Mouse (Mus musculus): ENCODE data around the gene Lrrc52. TPM values are rescaled to one million over a fixed set of nuclear protein-coding genes. Genes with fewer than 3 reads are reported as not detected.

Gene Lrrc52
- polyA plus RNA-seq, 1 experiment from 2014 or later, result not detected

- no peaks in the 10 kb centered on the region for H3K36me3 ChIP-seq (ENCODE audit: control insufficient read depth, insufficient read depth, low read length)
- no peak overlapping the region for H3K27ac ChIP-seq (ENCODE audit: low read depth, low read length)
- no peak for ATAC-seq (ENCODE audit: low read depth)
- H3K9ac ChIP-seq (replicated peaks; ENCODE audit: low read depth, low read length), result no peak overlapping the region
- H3K4me3 ChIP-seq (ENCODE audit: low read depth, low read length), result no peak overlapping the region
- H3K4me2 ChIP-seq (ENCODE audit: low read depth, low read length), result no peak overlapping the region
- H3K27me3 ChIP-seq (ENCODE audit: control insufficient read depth, insufficient read depth, low read length), result no peaks in the 10 kb centered on the region
- 91% methylated on average over 3 of the region's 3 CpGs for WGBS
- H3K4me1 ChIP-seq (ENCODE audit: control insufficient read depth, insufficient read depth, low read length), result no peaks in the 10 kb centered on the region
- no peaks in the 10 kb centered on the region for H3K9me3 ChIP-seq (ENCODE audit: control insufficient read depth, low read length)
Measured at GRCm38 (mm10) chr1:167486959-167487680, 20.5 kb upstream of the Lrrc52 start.

- no peaks in the 10 kb centered on the region for H3K4me1 ChIP-seq (ENCODE audit: control insufficient read depth, insufficient read depth, low read length)
- H3K36me3 ChIP-seq (ENCODE audit: control insufficient read depth, insufficient read depth, low read length), result no peaks in the 10 kb centered on the region
- no peak overlapping the region for H3K9ac ChIP-seq (replicated peaks; ENCODE audit: low read depth, low read length)
- H3K27ac ChIP-seq (ENCODE audit: low read depth, low read length), result no peak overlapping the region
- WGBS, result 87% methylated on average over 4 of the region's 4 CpGs
- no peak overlapping the region for H3K4me3 ChIP-seq (ENCODE audit: low read depth, low read length)
- ATAC-seq (ENCODE audit: low read depth), result no peak
- H3K9me3 ChIP-seq (ENCODE audit: control insufficient read depth, low read length), result no peaks in the 10 kb centered on the region
- no peak overlapping the region for H3K4me2 ChIP-seq (ENCODE audit: low read depth, low read length)
- H3K27me3 ChIP-seq (ENCODE audit: control insufficient read depth, insufficient read depth, low read length), result no peaks in the 10 kb centered on the region
Measured at GRCm38 (mm10) chr1:167482863-167483262, 16.3 kb upstream of the Lrrc52 start.

GRCm38 (mm10) chr1:167473585-167473984, 7.0 kb upstream of the Lrrc52 start:
- no peaks in the 10 kb centered on the region for H3K4me1 ChIP-seq (ENCODE audit: control insufficient read depth, insufficient read depth, low read length)
- no peak overlapping the region for H3K27ac ChIP-seq (ENCODE audit: low read depth, low read length)
- no peak overlapping the region for H3K4me2 ChIP-seq (ENCODE audit: low read depth, low read length)
- ATAC-seq (ENCODE audit: low read depth), result no peak
- no peaks in the 10 kb centered on the region for H3K36me3 ChIP-seq (ENCODE audit: control insufficient read depth, insufficient read depth, low read length)
- H3K27me3 ChIP-seq (ENCODE audit: control insufficient read depth, insufficient read depth, low read length), result no peaks in the 10 kb centered on the region
- H3K9ac ChIP-seq (replicated peaks; ENCODE audit: low read depth, low read length), result no peak overlapping the region
- H3K4me3 ChIP-seq (ENCODE audit: low read depth, low read length), result no peak overlapping the region
- 47% methylated on average over 4 of the region's 4 CpGs for WGBS
- no peaks in the 10 kb centered on the region for H3K9me3 ChIP-seq (ENCODE audit: control insufficient read depth, low read length)

GRCm38 (mm10) chr1:167467916-167468315, 1.3 kb upstream of the Lrrc52 start:
- WGBS, result 56% methylated on average over 5 of the region's 5 CpGs
- Histone ChIP-seq H3K4me1 (ENCODE audit: control insufficient read depth, insufficient read depth, low read length) (no peaks in the 10 kb centered on the region), H3K27ac (ENCODE audit: low read depth, low read length) (no peak overlapping the region), H3K36me3 (ENCODE audit: control insufficient read depth, insufficient read depth, low read length) (no peaks in the 10 kb centered on the region), H3K9me3 (ENCODE audit: control insufficient read depth, low read length) (no peaks in the 10 kb centered on the region), H3K4me3 (ENCODE audit: low read depth, low read length) (no peak overlapping the region), H3K9ac (replicated peaks; ENCODE audit: low read depth, low read length) (no peak overlapping the region), H3K4me2 (ENCODE audit: low read depth, low read length) (no peak overlapping the region), H3K27me3 (ENCODE audit: control insufficient read depth, insufficient read depth, low read length) (no peaks in the 10 kb centered on the region)
- ATAC-seq (ENCODE audit: low read depth), result no peak

GRCm38 (mm10) chr1:167457311-167457710, 9.3 kb downstream of the Lrrc52 start:
- H3K27me3 ChIP-seq (ENCODE audit: control insufficient read depth, insufficient read depth, low read length), result no peaks in the 10 kb centered on the region
- no peak overlapping the region for H3K4me2 ChIP-seq (ENCODE audit: low read depth, low read length)
- 84% methylated on average over 3 of the region's 3 CpGs for WGBS
- no peak overlapping the region for H3K27ac ChIP-seq (ENCODE audit: low read depth, low read length)
- no peak overlapping the region for H3K9ac ChIP-seq (replicated peaks; ENCODE audit: low read depth, low read length)
- no peaks in the 10 kb centered on the region for H3K4me1 ChIP-seq (ENCODE audit: control insufficient read depth, insufficient read depth, low read length)
- no peaks in the 10 kb centered on the region for H3K9me3 ChIP-seq (ENCODE audit: control insufficient read depth, low read length)
- H3K4me3 ChIP-seq (ENCODE audit: low read depth, low read length), result no peak overlapping the region
- no peaks in the 10 kb centered on the region for H3K36me3 ChIP-seq (ENCODE audit: control insufficient read depth, insufficient read depth, low read length)
- no peak for ATAC-seq (ENCODE audit: low read depth)

- no peak for ATAC-seq (ENCODE audit: low read depth)
- Histone ChIP-seq H3K36me3 (ENCODE audit: control insufficient read depth, insufficient read depth, low read length) (no peaks in the 10 kb centered on the region), H3K9ac (replicated peaks; ENCODE audit: low read depth, low read length) (no peak overlapping the region), H3K27ac (ENCODE audit: low read depth, low read length) (no peak overlapping the region), H3K4me2 (ENCODE audit: low read depth, low read length) (no peak overlapping the region), H3K4me3 (ENCODE audit: low read depth, low read length) (no peak overlapping the region), H3K4me1 (ENCODE audit: control insufficient read depth, insufficient read depth, low read length) (no peaks in the 10 kb centered on the region), H3K27me3 (ENCODE audit: control insufficient read depth, insufficient read depth, low read length) (no peaks in the 10 kb centered on the region), H3K9me3 (ENCODE audit: control insufficient read depth, low read length) (no peaks in the 10 kb centered on the region)
- WGBS, result 96% methylated on average over 3 of the region's 3 CpGs
Measured at GRCm38 (mm10) chr1:167453048-167453447, 13.5 kb downstream of the Lrrc52 start.

- no peak overlapping the region for H3K27ac ChIP-seq (ENCODE audit: low read depth, low read length)
- no peaks in the 10 kb centered on the region for H3K36me3 ChIP-seq (ENCODE audit: control insufficient read depth, insufficient read depth, low read length)
- H3K9ac ChIP-seq (replicated peaks; ENCODE audit: low read depth, low read length), result no peak overlapping the region
- ATAC-seq (ENCODE audit: low read depth), result no peak
- 80% methylated on average over 6 of the region's 6 CpGs for WGBS
- H3K4me1 ChIP-seq (ENCODE audit: control insufficient read depth, insufficient read depth, low read length), result no peaks in the 10 kb centered on the region
- no peak overlapping the region for H3K4me2 ChIP-seq (ENCODE audit: low read depth, low read length)
- no peak overlapping the region for H3K4me3 ChIP-seq (ENCODE audit: low read depth, low read length)
- H3K27me3 ChIP-seq (ENCODE audit: control insufficient read depth, insufficient read depth, low read length), result no peaks in the 10 kb centered on the region
- H3K9me3 ChIP-seq (ENCODE audit: control insufficient read depth, low read length), result no peaks in the 10 kb centered on the region
Measured at GRCm38 (mm10) chr1:167452456-167452855, 14.1 kb downstream of the Lrrc52 start.

- Histone ChIP-seq H3K27me3 (ENCODE audit: control insufficient read depth, insufficient read depth, low read length) (no peaks in the 10 kb centered on the region), H3K4me1 (ENCODE audit: control insufficient read depth, insufficient read depth, low read length) (no peaks in the 10 kb centered on the region), H3K27ac (ENCODE audit: low read depth, low read length) (no peak overlapping the region), H3K36me3 (ENCODE audit: control insufficient read depth, insufficient read depth, low read length) (no peaks in the 10 kb centered on the region), H3K4me3 (ENCODE audit: low read depth, low read length) (no peak overlapping the region), H3K9me3 (ENCODE audit: control insufficient read depth, low read length) (no peaks in the 10 kb centered on the region), H3K4me2 (ENCODE audit: low read depth, low read length) (no peak overlapping the region), H3K9ac (replicated peaks; ENCODE audit: low read depth, low read length) (no peak overlapping the region)
- ATAC-seq (ENCODE audit: low read depth), result no peak; the same call in 1 of the 2 replicates
- WGBS, result 27% methylated on average over 7 of the region's 7 CpGs
Measured at GRCm38 (mm10) chr1:167448598-167448997, 18.0 kb downstream of the Lrrc52 start.

- 50% methylated on average over 6 of the region's 6 CpGs for WGBS
- ATAC-seq (ENCODE audit: low read depth), result no peak
- no peak overlapping the region for H3K27ac ChIP-seq (ENCODE audit: low read depth, low read length)
- H3K4me2 ChIP-seq (ENCODE audit: low read depth, low read length), result no peak overlapping the region
- H3K9me3 ChIP-seq (ENCODE audit: control insufficient read depth, low read length), result no peaks in the 10 kb centered on the region
- H3K27me3 ChIP-seq (ENCODE audit: control insufficient read depth, insufficient read depth, low read length), result no peaks in the 10 kb centered on the region
- H3K4me1 ChIP-seq (ENCODE audit: control insufficient read depth, insufficient read depth, low read length), result no peaks in the 10 kb centered on the region
- H3K36me3 ChIP-seq (ENCODE audit: control insufficient read depth, insufficient read depth, low read length), result no peaks in the 10 kb centered on the region
- H3K9ac ChIP-seq (replicated peaks; ENCODE audit: low read depth, low read length), result no peak overlapping the region
- H3K4me3 ChIP-seq (ENCODE audit: low read depth, low read length), result no peak overlapping the region
Measured at GRCm38 (mm10) chr1:167448088-167448487, 18.5 kb downstream of the Lrrc52 start.

Measured in neural tube, embryonic 14.5 days (tissue).